Mouse (Mus musculus): Measurements from ENCODE around the gene Prg3. TPM values are rescaled to one million over a fixed set of nuclear protein-coding genes. Genes with fewer than 3 reads are reported as not detected.

Gene Prg3
- total and polyA plus RNA-seq, 3 experiments = 0.42 to 92.3 TPM; not detected in 1

DNA sequence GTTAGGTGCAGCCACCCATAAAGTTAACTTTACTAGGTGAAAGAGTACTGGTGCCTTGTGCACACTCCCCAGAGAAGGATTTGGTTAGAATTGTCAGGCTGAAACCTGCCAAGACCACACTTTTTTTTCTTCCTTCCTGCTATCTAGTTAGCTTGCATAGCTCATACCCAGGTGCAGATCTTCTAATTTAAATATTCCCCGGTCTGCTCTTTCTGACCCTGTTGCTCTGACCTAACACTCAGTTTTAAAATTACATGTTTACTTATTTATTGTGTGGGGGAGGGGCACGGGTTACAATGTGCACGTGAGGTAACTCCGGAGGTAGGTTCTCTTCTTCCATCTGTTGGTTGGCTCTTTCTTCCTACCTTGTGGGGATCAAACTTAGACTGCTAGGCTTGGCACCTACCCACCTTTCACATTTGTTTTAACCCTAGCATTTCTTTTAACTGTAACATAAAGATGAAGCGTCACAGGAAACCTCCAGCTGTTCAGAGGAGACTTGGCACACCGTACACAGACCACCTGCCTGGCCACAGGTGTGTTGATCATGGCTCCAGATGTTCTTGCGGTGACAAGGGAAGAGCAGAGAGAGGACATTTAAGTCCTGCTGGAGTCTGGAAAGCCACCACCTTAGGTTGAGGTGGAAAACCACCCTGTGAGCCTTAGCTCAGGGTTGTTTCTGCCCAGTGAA is 23.8 kb upstream of the Prg3 start:
- H3K27me3 ChIP-seq (ENCODE audit: insufficient read depth, low read length) = no peaks in the 10 kb centered on the region
- TF ChIP-seq POLR2AphosphoS5 (IDR thresholded peaks at IDR 0.05; ENCODE audit: insufficient replicate concordance, low read depth, low read length) = no peak
- TF ChIP-seq GATA1 (IDR thresholded peaks at IDR 0.05; ENCODE audit: borderline replicate concordance, low read length) = no peak
- no peak for TF ChIP-seq CTCF (IDR thresholded peaks at IDR 0.05; ENCODE audit: low read depth, low read length)
- no peak for TF ChIP-seq GATA2 (IDR thresholded peaks at IDR 0.05; ENCODE audit: borderline replicate concordance, low read depth, low read length)
- TF ChIP-seq TAL1 (conservative IDR thresholded peaks at IDR 0.05; ENCODE audit: low read depth, low read length) = no peak
- DNase-seq (ENCODE audit: low spot score) (no peak), ATAC-seq (ENCODE audit: extremely low read depth, insufficient number of reproducible peaks, low FRiP score, poor library complexity, severe bottlenecking) (no peak)
- H3K9me3 ChIP-seq (replicated peaks) = no peaks in the 10 kb centered on the region
- H3K36me3 ChIP-seq (replicated peaks) = peaks cover 14% of the 10 kb centered on the region
- H3K4me3 ChIP-seq (ENCODE audit: low read depth, low read length) = no peak overlapping the region
- peaks cover 8% of the 10 kb centered on the region for H3K4me1 ChIP-seq (ENCODE audit: insufficient read depth, low read depth, low read length)

DNA sequence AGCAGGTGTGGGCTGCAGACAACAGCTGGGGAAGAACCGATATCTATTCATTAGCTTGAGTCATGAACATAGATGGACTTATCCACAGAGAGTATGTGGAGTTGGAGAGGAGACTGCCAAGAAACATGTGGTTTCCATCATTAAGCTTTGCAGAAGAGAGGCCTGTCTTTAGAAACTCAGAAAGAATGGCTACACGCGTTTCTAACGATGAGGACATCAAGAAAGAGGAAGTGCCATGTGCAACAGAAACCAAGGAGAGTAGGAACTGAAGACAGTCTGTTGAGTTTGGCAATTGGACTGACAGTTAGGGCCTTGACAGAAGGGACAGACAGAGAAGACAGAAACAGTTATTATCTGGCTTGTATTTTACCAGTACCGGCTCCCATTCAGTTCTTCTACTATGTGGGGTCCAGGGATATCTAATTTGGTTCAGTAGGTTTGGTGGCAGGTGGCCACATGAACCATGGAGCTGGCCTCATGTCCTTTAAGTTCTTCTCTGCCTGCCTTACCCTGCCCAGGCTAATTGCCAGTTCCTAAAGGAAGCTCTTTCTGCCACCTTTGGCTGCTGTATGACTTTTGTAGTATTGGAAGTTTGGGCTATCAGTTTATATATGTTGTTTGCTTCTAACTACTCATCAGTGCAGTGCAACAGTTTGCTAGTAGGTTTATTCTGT is 20.6 kb upstream of the Prg3 start:
- H3K4me1 ChIP-seq (ENCODE audit: insufficient read depth, low read depth, low read length) = peaks cover 8% of the 10 kb centered on the region
- H3K36me3 ChIP-seq (replicated peaks) = peaks cover 4% of the 10 kb centered on the region
- no peak overlapping the region for H3K4me3 ChIP-seq (ENCODE audit: low read depth, low read length)
- ATAC-seq (ENCODE audit: extremely low read depth, insufficient number of reproducible peaks, low FRiP score, poor library complexity, severe bottlenecking) = peak; percentile 34; the same call in 1 of the 2 replicates
- no peaks in the 10 kb centered on the region for H3K9me3 ChIP-seq (replicated peaks)
- no peak for TF ChIP-seq CTCF (IDR thresholded peaks at IDR 0.05; ENCODE audit: low read depth, low read length)
- no peak for TF ChIP-seq POLR2AphosphoS5 (IDR thresholded peaks at IDR 0.05; ENCODE audit: insufficient replicate concordance, low read depth, low read length)
- TF ChIP-seq TAL1 (conservative IDR thresholded peaks at IDR 0.05; ENCODE audit: low read depth, low read length) = no peak
- peak; percentile 8 for DNase-seq (ENCODE audit: low spot score)
- H3K27me3 ChIP-seq (ENCODE audit: insufficient read depth, low read length) = no peaks in the 10 kb centered on the region

DNA sequence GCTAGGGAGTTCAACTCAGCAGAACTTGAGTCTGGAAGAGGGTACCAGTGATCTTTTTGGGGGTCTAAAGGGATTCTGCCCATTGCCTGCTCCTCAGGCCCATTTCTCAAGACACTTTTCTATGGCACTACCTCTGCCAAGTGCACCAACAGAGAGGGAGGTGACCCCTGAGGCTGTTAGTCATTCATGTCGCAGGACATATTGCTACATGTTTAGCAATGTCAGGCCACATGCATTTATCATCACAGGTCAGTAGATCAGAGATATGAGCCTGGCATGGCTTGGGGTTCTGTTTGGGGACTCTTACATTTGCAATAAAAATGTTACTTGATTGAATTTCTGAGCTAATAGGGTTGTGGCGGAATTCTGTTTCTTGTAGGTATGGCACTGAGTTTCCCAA is 12.4 kb upstream of the Prg3 start:
- DNase-seq (ENCODE audit: low spot score) = no peak
- H3K27me3 ChIP-seq (ENCODE audit: insufficient read depth, low read length) = peaks cover 14% of the 10 kb centered on the region
- TF ChIP-seq TAL1 (conservative IDR thresholded peaks at IDR 0.05; ENCODE audit: low read depth, low read length) (no peak), CTCF (IDR thresholded peaks at IDR 0.05; ENCODE audit: low read depth, low read length) (no peak), POLR2AphosphoS5 (IDR thresholded peaks at IDR 0.05; ENCODE audit: insufficient replicate concordance, low read depth, low read length) (no peak), GATA2 (IDR thresholded peaks at IDR 0.05; ENCODE audit: borderline replicate concordance, low read depth, low read length) (no peak), GATA1 (IDR thresholded peaks at IDR 0.05; ENCODE audit: borderline replicate concordance, low read length) (no peak)
- H3K9me3 ChIP-seq (replicated peaks) = no peaks in the 10 kb centered on the region
- no peak for ATAC-seq (ENCODE audit: extremely low read depth, insufficient number of reproducible peaks, low FRiP score, poor library complexity, severe bottlenecking)
- H3K4me3 ChIP-seq (ENCODE audit: low read depth, low read length) = no peak overlapping the region
- H3K36me3 ChIP-seq (replicated peaks) = no peaks in the 10 kb centered on the region
- peaks cover 6% of the 10 kb centered on the region; the same call in 1 of the 2 replicates for H3K4me1 ChIP-seq (ENCODE audit: insufficient read depth, low read depth, low read length)

DNA sequence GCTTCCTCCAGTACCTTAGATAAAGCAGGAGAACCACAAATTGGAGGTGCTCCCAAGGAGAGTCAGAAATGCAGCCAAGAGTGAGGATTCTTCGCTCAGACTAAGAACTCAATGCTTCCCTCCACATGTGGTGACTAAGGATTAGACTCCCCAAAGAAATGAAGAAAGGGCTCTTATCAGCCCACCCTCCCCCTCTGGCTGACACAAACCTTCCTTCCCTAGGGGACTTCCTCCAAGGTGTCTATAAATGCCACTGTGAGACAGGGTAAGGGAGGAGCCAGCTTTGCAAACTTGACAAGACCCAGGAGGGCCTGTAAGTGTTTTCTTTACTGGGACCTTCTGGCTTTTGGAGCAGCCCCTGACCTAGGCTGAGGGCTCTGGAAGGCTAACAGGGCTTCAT is 7.8 kb upstream of the Prg3 start, which contains the start of gene Prg2:
TSS of gene Prg2 (plus strand) at position 274 of the 400 bp plus-strand sequence.
- Histone ChIP-seq H3K27me3 (ENCODE audit: insufficient read depth, low read length) (peaks cover 27% of the 10 kb centered on the region), H3K4me1 (ENCODE audit: insufficient read depth, low read depth, low read length) (peaks cover 6% of the 10 kb centered on the region; the same call in 1 of the 2 replicates), H3K4me3 (ENCODE audit: low read depth, low read length) (no peak within 1 kb of the TSS), H3K36me3 (replicated peaks) (no peaks in the 10 kb centered on the region), H3K9me3 (replicated peaks) (no peaks in the 10 kb centered on the region)
- DNase-seq (ENCODE audit: low spot score) (no peak), ATAC-seq (ENCODE audit: extremely low read depth, insufficient number of reproducible peaks, low FRiP score, poor library complexity, severe bottlenecking) (no peak)
- TF ChIP-seq POLR2AphosphoS5 (IDR thresholded peaks at IDR 0.05; ENCODE audit: insufficient replicate concordance, low read depth, low read length) (no peak), GATA2 (IDR thresholded peaks at IDR 0.05; ENCODE audit: borderline replicate concordance, low read depth, low read length) (no peak), GATA1 (IDR thresholded peaks at IDR 0.05; ENCODE audit: borderline replicate concordance, low read length) (no peak), CTCF (IDR thresholded peaks at IDR 0.05; ENCODE audit: low read depth, low read length) (no peak), TAL1 (conservative IDR thresholded peaks at IDR 0.05; ENCODE audit: low read depth, low read length) (no peak)

DNA sequence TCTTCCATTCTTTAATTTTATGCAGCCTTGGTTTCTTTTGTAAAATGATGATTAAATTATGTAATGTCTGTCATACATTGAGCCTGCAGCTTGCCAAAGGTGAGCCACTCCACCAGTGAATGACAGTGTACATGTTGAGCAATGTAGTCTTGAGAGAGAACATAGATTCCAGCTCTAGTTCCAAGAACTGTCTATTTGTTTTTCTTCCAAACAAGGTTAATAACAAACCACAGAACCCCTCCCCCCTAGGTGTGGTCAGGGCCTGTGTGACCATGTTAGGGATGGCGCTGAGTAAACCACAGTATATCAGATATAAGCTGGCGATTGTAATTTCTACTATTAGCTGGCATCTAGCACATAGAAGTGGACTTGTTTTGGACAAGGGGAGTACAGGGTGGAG is 8.4 kb downstream of the Prg3 start:
- DNase-seq (ENCODE audit: low spot score) (no peak), ATAC-seq (ENCODE audit: extremely low read depth, insufficient number of reproducible peaks, low FRiP score, poor library complexity, severe bottlenecking) (peak; percentile 28; the same call in 1 of the 2 replicates)
- Histone ChIP-seq H3K27me3 (ENCODE audit: insufficient read depth, low read length) (peaks cover 40% of the 10 kb centered on the region), H3K4me3 (ENCODE audit: low read depth, low read length) (no peak overlapping the region), H3K36me3 (replicated peaks) (no peaks in the 10 kb centered on the region), H3K4me1 (ENCODE audit: insufficient read depth, low read depth, low read length) (peaks cover 28% of the 10 kb centered on the region), H3K9me3 (replicated peaks) (no peaks in the 10 kb centered on the region)
- no peak for TF ChIP-seq POLR2AphosphoS5 (IDR thresholded peaks at IDR 0.05; ENCODE audit: insufficient replicate concordance, low read depth, low read length)
- TF ChIP-seq TAL1 (conservative IDR thresholded peaks at IDR 0.05; ENCODE audit: low read depth, low read length) = no peak
- TF ChIP-seq GATA1 (IDR thresholded peaks at IDR 0.05; ENCODE audit: borderline replicate concordance, low read length) = no peak
- TF ChIP-seq CTCF (IDR thresholded peaks at IDR 0.05; ENCODE audit: low read depth, low read length) = no peak
- TF ChIP-seq GATA2 (IDR thresholded peaks at IDR 0.05; ENCODE audit: borderline replicate concordance, low read depth, low read length) = no peak

DNA sequence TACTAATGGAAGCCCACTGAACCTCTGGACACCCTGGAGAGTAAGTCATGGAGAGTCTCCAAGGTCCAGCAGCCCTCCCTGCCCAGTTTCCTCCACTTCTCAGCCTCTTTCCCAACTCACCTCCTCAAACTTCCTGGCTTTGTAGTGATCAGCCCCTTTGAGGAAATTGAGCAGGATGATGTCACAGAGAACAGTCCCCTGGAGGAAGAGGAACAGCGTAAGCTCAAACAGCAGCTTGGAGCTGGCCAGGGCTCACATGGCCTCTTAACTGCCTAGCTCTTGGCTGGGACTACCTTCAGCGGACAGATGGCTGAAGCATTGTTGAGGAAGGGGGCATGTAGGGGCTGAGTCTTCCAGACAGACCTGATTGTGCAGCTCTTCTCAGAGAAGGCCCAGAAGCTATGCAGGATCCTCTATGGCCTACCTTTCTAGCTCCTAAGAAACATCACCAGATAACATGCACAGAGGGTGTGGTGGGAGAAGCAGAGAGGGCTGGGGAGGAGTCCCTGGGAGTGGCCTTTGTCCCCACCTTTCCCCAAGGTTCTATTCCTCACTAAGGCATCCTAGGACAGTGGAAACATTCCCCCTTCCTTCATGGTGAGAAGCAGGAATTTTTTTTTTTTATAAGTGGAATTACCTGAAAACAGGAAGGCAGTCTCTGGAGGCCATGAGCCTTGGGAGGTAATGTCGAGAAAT is 11.6 kb downstream of the Prg3 start:
- TF ChIP-seq POLR2AphosphoS5 (IDR thresholded peaks at IDR 0.05; ENCODE audit: insufficient replicate concordance, low read depth, low read length) (no peak), GATA1 (IDR thresholded peaks at IDR 0.05; ENCODE audit: borderline replicate concordance, low read length) (no peak), TAL1 (conservative IDR thresholded peaks at IDR 0.05; ENCODE audit: low read depth, low read length) (no peak), GATA2 (IDR thresholded peaks at IDR 0.05; ENCODE audit: borderline replicate concordance, low read depth, low read length) (no peak), CTCF (IDR thresholded peaks at IDR 0.05; ENCODE audit: low read depth, low read length) (no peak)
- Histone ChIP-seq H3K27me3 (ENCODE audit: insufficient read depth, low read length) (peaks cover 48% of the 10 kb centered on the region), H3K4me3 (ENCODE audit: low read depth, low read length) (no peak overlapping the region), H3K36me3 (replicated peaks) (no peaks in the 10 kb centered on the region), H3K4me1 (ENCODE audit: insufficient read depth, low read depth, low read length) (peaks cover 28% of the 10 kb centered on the region), H3K9me3 (replicated peaks) (no peaks in the 10 kb centered on the region)
- ATAC-seq (ENCODE audit: extremely low read depth, insufficient number of reproducible peaks, low FRiP score, poor library complexity, severe bottlenecking) = no peak
- no peak for DNase-seq (ENCODE audit: low spot score)
